Mouse (Mus musculus): ENCODE measurements around the gene Wdr26. TPM values are rescaled to one million over a fixed set of nuclear protein-coding genes. Genes with fewer than 3 reads are reported as not detected.

The Wdr26 gene
- 163 TPM for polyA plus RNA-seq (2015; fragmentation: Illumina TruSeq; extraction: RNeasy Lipid Tissue Mini Kit (QIAGEN cat#74804); ENCODE audit: insufficient read depth, low replicate concordance)

GRCm38 (mm10) chr1:181211920-181212633, at the start of gene Wdr26:
TSS of gene Wdr26 (minus strand) at chr1:181212001.

GRCm38 (mm10) chr1:181143950-181144836, 67.6 kb downstream of the Wdr26 start, which contains the start of the genes Nvl and Cnih4:
TSS of gene Nvl (minus strand) at chr1:181144204.
TSS of gene Cnih4 (plus strand) at chr1:181144693.

Other genes starting within 250 kb of the Wdr26 start
- gene Ephx1, start 191.1 kb downstream of the Wdr26 start, polyA plus RNA-seq (2015; fragmentation: Illumina TruSeq; extraction: RNeasy Lipid Tissue Mini Kit (QIAGEN cat#74804); ENCODE audit: insufficient read depth, low replicate concordance) = 112 TPM
- gene 9130409I23Rik, start 160.8 kb downstream of the Wdr26 start, polyA plus RNA-seq (2015; fragmentation: Illumina TruSeq; extraction: RNeasy Lipid Tissue Mini Kit (QIAGEN cat#74804); ENCODE audit: insufficient read depth, low replicate concordance) = not detected
- gene Nvl, start 67.8 kb downstream of the Wdr26 start, polyA plus RNA-seq (2015; fragmentation: Illumina TruSeq; extraction: RNeasy Lipid Tissue Mini Kit (QIAGEN cat#74804); ENCODE audit: insufficient read depth, low replicate concordance) = 54.6 TPM
- 60.8 TPM for gene Cnih4, start 67.3 kb downstream of the Wdr26 start, polyA plus RNA-seq (2015; fragmentation: Illumina TruSeq; extraction: RNeasy Lipid Tissue Mini Kit (QIAGEN cat#74804); ENCODE audit: insufficient read depth, low replicate concordance)
- gene Cnih3, start 140.6 kb upstream of the Wdr26 start, polyA plus RNA-seq (2015; fragmentation: Illumina TruSeq; extraction: RNeasy Lipid Tissue Mini Kit (QIAGEN cat#74804); ENCODE audit: insufficient read depth, low replicate concordance) = not detected